Mouse (Mus musculus) midbrain, embryonic 11.5 days (tissue): ENCODE results near the gene Kcnk6. TPM values are rescaled to one million over a fixed set of nuclear protein-coding genes. Genes with fewer than 3 reads are reported as not detected.
"Not testable (repeated sequence)": the region's sequence is repeated elsewhere in the genome, so short reads cannot be mapped to it uniquely, and the experiment has no call there.

ENCODE experiments used
- ATAC-seq: fragments of 200-750 bp; cut with Nextera tagmentation; 2 replicates; pipeline ENCODE4 v1.8.0; 2017; ENCODE audit warnings: moderate TSS enrichment, moderate library complexity; ENCODE audit not compliant: low FRiP score
- DNase-seq: peaks from one replicate; pipeline ENCODE4 v3.0.0; 2015; ENCODE audit warnings: low spot score; ENCODE audit errors: missing footprints
- H3K27ac ChIP-seq: fragments of 300-500 bp; sonication (generic); 2 replicates; pipeline ENCODE4 v1.5.1; 2014; ENCODE audit warnings: low read depth, low read length
- H3K27me3 ChIP-seq: fragments of 300-500 bp; sonication (generic); 2 replicates; pipeline ENCODE4 v1.6.1; 2014; ENCODE audit warnings: mild to moderate bottlenecking, low read length, moderate library complexity, mixed read lengths; ENCODE audit not compliant: control insufficient read depth, insufficient read depth
- H3K36me3 ChIP-seq: fragments of 300-500 bp; sonication (generic); 2 replicates; pipeline ENCODE4 v1.6.1; 2014; ENCODE audit warnings: mild to moderate bottlenecking, low read length, moderate library complexity, mixed read lengths; ENCODE audit not compliant: control insufficient read depth, insufficient read depth
- H3K4me1 ChIP-seq: fragments of 300-500 bp; sonication (generic); 2 replicates; pipeline ENCODE4 v1.6.1; 2014; ENCODE audit warnings: low read length; ENCODE audit not compliant: control insufficient read depth, insufficient read depth
- H3K4me2 ChIP-seq: fragments of 300-500 bp; sonication (generic); 2 replicates; pipeline ENCODE4 v1.6.1; 2014; ENCODE audit warnings: mild to moderate bottlenecking, moderate library complexity
- H3K4me3 ChIP-seq: fragments of 300-500 bp; sonication (generic); 2 replicates; pipeline ENCODE4 v1.5.1; 2014; ENCODE audit warnings: low read depth, low read length
- H3K9ac ChIP-seq: fragments of 300-500 bp; sonication (generic); 2 replicates; pipeline ENCODE4 v1.6.1; 2014; ENCODE audit warnings: low read length
- H3K9me3 ChIP-seq: fragments of 300-500 bp; sonication (generic); 2 replicates; pipeline ENCODE4 v1.6.1; 2016; ENCODE audit warnings: low read length; ENCODE audit not compliant: control insufficient read depth
- WGBS: fragments of 180-500 bp; shearing (Covaris S2); extraction: QIAGEN DNeasy Blood & Tissue Kit; methylation state at CpG from one replicate; pipeline ENCODE4 v1.1.7; 2014; 5-methylcytosine and 5-hydroxymethylcytosine counted together
- polyA plus RNA-seq: library from polyadenylated mRNA; unstranded; fragments of >200 nt; fragmentation: Nextera tagmentation; extraction: Ambion mirVana; gene quantifications from 2 replicates; pipeline ENCODE4 v1.2.1, GENCODE M21; 2014

Kcnk6 gene
- polyA plus RNA-seq, 1 experiment from 2014 or later: 0.22 TPM

DNA sequence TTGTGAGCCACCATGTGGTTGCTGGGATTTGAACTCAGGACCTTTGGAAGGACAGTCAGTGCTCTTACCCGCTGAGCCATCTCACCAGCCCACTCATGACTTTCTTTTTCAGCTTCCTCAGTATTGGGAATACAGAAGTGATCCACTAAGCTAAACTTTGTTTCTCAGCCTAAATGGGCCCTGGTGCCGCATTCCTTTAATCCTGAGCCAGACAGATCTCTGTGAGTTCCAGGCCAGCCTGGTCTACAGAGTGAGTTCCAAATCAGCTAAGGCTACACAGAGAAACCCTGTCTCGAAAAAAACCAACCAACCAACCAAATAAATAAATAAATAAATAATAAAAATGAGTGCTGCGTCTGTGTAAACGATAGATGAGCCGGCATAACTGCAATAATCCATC lies 5.3 kb upstream of the Kcnk6 start:
- Histone ChIP-seq H3K27ac (peak overlapping the region; percentile 58; the same call in 1 of the 2 replicates), H3K4me3 (peak overlapping the region; percentile 64), H3K4me2 (peak overlapping the region; percentile 82), H3K9ac (peak overlapping the region; percentile 58)
- WGBS: 31% methylated on average over 6 of the region's 6 CpGs
- not testable (repeated sequence) for H3K36me3 ChIP-seq, H3K27me3 ChIP-seq, DNase-seq, H3K4me1 ChIP-seq, H3K9me3 ChIP-seq
- ATAC-seq: peak; percentile 33; the same call in 1 of the 2 replicates

DNA sequence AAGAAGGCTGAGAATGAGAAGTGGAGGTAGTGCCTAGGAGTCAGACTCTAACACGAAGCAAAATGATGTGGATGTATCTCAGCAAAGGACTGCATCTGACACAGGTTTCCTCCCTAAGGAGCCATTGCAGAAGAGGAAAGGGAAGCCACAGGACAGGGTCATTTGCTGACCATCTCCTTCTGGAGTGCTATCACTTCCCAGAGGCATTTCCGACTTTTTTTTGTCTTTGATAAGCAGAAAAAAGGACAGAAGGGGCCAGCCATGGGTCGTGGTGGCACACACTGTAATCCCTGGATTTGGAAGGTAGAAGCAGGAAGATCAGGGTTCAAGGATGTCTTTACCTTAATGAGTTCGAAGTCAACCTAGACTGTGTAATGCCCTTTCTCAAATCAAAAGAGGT lies 4.3 kb upstream of the Kcnk6 start:
- no peaks in the 10 kb centered on the region for H3K36me3 ChIP-seq
- no peak overlapping the region for H3K9ac ChIP-seq
- H3K4me1 ChIP-seq: peaks cover 15% of the 10 kb centered on the region
- ATAC-seq (no peak), DNase-seq (peak; percentile 77)
- no peak overlapping the region for H3K4me2 ChIP-seq
- no peak overlapping the region for H3K27ac ChIP-seq
- no peak overlapping the region for H3K4me3 ChIP-seq
- WGBS: 85% methylated on average over 4 of the region's 4 CpGs
- H3K27me3 ChIP-seq: peaks cover 16% of the 10 kb centered on the region
- H3K9me3 ChIP-seq: peaks cover 4% of the 10 kb centered on the region; the same call in 1 of the 2 replicates

DNA sequence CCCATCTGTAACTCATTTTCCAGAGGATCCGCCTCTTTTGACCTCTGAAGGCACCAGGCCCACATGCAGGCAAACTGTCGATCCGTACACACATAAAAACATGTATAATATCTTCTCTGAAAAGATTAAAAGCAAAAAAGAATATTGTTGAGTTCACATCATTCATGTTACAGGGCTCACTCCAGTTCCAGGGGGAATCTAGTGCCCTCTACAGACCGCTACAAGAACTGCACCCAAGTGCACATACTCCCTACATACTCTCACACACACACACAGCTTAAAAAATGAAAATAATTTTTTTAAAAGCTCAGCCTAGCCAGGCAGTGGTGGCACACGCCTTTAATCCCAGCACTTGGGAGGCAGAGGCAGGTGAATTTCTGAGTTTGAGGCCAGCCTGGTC lies 2.3 kb upstream of the Kcnk6 start:
- ATAC-seq (no peak), DNase-seq (peak; percentile 72)
- H3K27ac ChIP-seq: no peak overlapping the region
- no peak overlapping the region for H3K9ac ChIP-seq
- peaks cover 25% of the 10 kb centered on the region for H3K27me3 ChIP-seq
- H3K4me1 ChIP-seq: peaks cover 15% of the 10 kb centered on the region
- WGBS: 71% methylated on average over 5 of the region's 5 CpGs
- H3K4me2 ChIP-seq: no peak overlapping the region
- no peaks in the 10 kb centered on the region for H3K36me3 ChIP-seq
- no peak overlapping the region for H3K4me3 ChIP-seq
- peaks cover 4% of the 10 kb centered on the region; the same call in 1 of the 2 replicates for H3K9me3 ChIP-seq

DNA sequence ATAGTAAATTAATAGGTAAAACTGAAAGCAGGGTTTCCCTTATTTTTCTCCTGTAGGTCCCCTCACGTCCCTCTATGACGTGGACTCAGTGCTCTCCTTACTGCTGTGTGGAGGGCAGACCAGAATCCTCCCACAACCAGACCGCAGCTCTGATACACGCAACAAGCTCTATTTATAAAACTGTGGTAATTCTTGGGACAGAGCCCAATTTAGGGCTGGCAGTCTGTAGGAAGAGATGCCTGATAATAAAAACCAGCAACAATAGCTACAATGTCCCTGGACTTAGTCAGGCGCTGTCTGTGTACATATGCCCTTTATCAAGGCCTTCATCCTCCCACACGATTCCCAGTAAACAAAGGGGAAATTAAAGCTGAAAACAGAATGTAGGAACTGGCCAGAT lies 1.4 kb upstream of the Kcnk6 start:
- DNase-seq (peak; percentile 69), ATAC-seq (no peak)
- Histone ChIP-seq H3K4me1 (peaks cover 9% of the 10 kb centered on the region), H3K27ac (no peak overlapping the region), H3K9me3 (peaks cover 4% of the 10 kb centered on the region; the same call in 1 of the 2 replicates), H3K27me3 (peaks cover 25% of the 10 kb centered on the region), H3K36me3 (no peaks in the 10 kb centered on the region), H3K4me3 (no peak overlapping the region), H3K9ac (no peak overlapping the region), H3K4me2 (no peak overlapping the region)
- 84% methylated on average over 6 of the region's 6 CpGs for WGBS

DNA sequence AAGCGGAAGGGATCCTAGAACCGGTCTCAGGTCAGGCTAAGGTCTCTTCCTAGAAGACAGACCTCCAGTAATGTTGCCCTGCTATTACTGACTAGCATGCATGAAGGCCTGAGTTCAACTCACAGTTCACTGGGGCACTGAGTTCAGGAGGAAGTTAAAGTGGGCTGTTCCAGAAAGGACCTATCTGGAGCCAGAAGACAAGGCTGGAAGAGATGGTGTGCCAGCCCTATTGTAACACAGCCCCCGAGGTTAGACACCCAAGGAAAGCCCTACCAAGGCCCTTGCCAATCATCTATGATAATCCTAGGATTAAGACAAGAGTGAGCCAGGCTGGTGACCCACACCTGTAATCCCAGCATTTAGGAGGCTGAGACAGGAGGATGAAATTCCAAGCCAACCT lies 798 bp downstream of the Kcnk6 start:
- no peak overlapping the region for H3K4me2 ChIP-seq
- H3K27ac ChIP-seq: no peak overlapping the region
- 49% methylated on average over 3 of the region's 3 CpGs for WGBS
- H3K4me1 ChIP-seq: peaks cover 6% of the 10 kb centered on the region
- peaks cover 25% of the 10 kb centered on the region for H3K27me3 ChIP-seq
- no peak overlapping the region for H3K4me3 ChIP-seq
- no peak for ATAC-seq
- peak; percentile 84 for DNase-seq
- no peaks in the 10 kb centered on the region for H3K36me3 ChIP-seq
- peaks cover 4% of the 10 kb centered on the region; the same call in 1 of the 2 replicates for H3K9me3 ChIP-seq
- no peak overlapping the region for H3K9ac ChIP-seq

DNA sequence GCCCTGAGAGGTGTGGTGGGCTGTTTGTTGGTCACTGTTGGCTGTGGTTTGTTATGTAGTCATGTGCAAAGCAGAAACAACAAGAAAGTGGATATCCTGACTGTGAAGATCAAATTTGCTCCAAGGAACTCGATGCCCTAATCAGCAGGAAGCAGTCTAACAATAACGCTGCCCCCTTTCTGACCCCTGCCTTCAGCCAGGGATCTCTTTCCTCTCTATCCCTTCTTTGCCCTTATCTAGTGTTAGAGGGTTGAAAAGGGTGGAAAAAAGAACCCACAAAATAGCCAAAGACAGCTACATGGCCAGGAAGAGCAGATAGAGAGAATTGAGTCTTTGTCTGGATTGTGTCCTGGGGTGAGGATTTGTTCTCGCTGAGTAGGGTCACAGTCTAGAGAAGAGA lies 1.8 kb downstream of the Kcnk6 start:
- ATAC-seq: no peak
- Histone ChIP-seq H3K9me3 (peaks cover 4% of the 10 kb centered on the region; the same call in 1 of the 2 replicates), H3K4me3 (no peak overlapping the region), H3K27me3 (peaks cover 25% of the 10 kb centered on the region), H3K27ac (no peak overlapping the region), H3K9ac (no peak overlapping the region), H3K4me1 (peaks cover 6% of the 10 kb centered on the region), H3K36me3 (no peaks in the 10 kb centered on the region), H3K4me2 (no peak overlapping the region)
- WGBS: 24% methylated on average over 3 of the region's 3 CpGs
- DNase-seq: peak; percentile 80

DNA sequence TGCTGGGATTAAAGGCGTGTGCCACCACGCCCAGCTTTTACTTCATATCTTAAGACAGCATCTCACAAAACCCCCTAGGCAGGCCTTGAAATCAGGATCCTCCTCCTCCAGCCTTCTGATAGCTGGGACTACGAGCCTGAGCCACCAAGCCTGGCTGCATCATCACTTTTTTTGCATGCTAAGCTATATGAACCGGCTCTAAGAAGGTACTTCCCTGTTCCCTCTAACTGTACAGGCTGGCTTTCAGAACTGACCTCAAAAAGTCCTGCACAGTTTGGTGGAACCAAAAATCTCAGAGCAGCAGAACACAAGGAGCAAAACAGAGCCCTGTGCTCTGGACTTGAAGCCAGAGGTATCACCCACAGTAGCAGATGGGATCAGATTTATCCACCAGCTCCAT lies 4.1 kb downstream of the Kcnk6 start:
- H3K4me1 ChIP-seq: peaks cover 14% of the 10 kb centered on the region
- H3K4me3 ChIP-seq: no peak overlapping the region
- peaks cover 23% of the 10 kb centered on the region for H3K27me3 ChIP-seq
- ATAC-seq (no peak), DNase-seq (no peak)
- no peak overlapping the region for H3K9ac ChIP-seq
- H3K36me3 ChIP-seq: no peaks in the 10 kb centered on the region
- H3K9me3 ChIP-seq: no peaks in the 10 kb centered on the region
- no peak overlapping the region for H3K27ac ChIP-seq
- WGBS: 79% methylated on average over 4 of the region's 4 CpGs
- no peak overlapping the region for H3K4me2 ChIP-seq

DNA sequence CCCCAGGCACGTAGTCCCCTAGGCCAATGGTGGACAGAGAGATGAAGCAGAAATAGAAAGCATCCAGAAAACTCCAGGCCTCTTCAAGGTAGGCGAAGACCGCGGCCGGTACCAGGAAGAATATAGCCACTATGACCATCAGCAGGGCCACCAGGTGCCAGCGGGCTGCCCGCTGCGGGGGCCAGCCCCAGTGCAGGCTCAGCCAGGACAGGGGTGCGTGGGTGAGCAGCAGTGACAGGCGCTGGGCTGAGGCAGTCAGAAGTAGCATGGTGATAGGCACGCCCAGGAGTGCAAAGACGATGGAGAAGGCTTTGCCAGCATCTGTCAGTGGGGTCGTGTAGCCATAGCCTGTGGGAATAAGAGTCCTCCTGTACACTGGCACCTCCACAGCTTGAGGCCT lies 6.8 kb downstream of the Kcnk6 start:
- DNase-seq (no peak), ATAC-seq (no peak)
- WGBS: 73% methylated on average over 13 of the region's 13 CpGs
- H3K4me2 ChIP-seq: peak overlapping the region; percentile 36; the same call in 1 of the 2 replicates
- peaks cover 8% of the 10 kb centered on the region; the same call in 1 of the 2 replicates for H3K4me1 ChIP-seq
- no peak overlapping the region for H3K27ac ChIP-seq
- H3K4me3 ChIP-seq: no peak overlapping the region
- H3K36me3 ChIP-seq: no peaks in the 10 kb centered on the region
- H3K9me3 ChIP-seq: no peaks in the 10 kb centered on the region
- peaks cover under 1% of the 10 kb centered on the region for H3K27me3 ChIP-seq
- 0 out of 2 replicates have a peak overlapping the region, but pooled peaks have one; percentile 44 for H3K9ac ChIP-seq

DNA sequence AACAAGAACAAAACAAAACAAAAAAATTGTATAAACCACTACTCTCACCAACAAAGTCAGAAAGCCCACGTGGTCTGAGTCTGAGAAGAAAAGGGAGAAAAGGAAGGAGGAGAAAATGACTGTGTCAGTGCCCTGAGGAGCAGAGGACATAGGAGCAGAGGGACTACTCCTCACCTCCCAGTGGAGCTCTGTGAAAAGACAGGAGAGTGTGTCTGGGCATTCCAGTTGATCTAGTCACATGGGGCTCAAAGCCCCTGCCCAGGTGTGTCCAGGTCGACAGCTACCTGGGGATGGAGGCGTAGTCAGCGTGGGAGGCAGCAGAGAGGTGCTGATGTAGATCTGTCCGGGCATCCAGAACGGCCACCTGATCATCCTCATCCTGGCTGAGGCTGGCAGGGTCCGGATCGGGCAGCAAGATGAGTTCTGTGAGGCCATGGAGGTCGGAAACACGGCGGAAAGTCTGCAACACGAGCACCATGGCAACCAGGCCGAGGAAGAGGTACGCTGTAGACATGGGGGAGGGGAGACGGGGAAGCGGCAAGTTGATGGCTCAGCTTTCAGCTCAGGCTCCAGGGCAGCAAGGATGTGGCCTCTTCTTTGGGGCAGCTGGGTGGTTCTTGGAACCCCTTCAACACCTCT lies 7.4 kb downstream of the Kcnk6 start:
- ATAC-seq: peak; percentile 42; the same call in 1 of the 2 replicates
- Histone ChIP-seq H3K4me3 (0 out of 2 replicates have a peak overlapping the region, but pooled peaks have one; percentile 5), H3K9me3 (no peaks in the 10 kb centered on the region; the same call in 1 of the 2 replicates), H3K36me3 (no peaks in the 10 kb centered on the region), H3K27ac (no peak overlapping the region), H3K27me3 (no peaks in the 10 kb centered on the region), H3K4me1 (peaks cover 8% of the 10 kb centered on the region; the same call in 1 of the 2 replicates), H3K4me2 (peak overlapping the region; percentile 36; the same call in 1 of the 2 replicates), H3K9ac (peak overlapping the region; percentile 44; the same call in 1 of the 2 replicates)
- DNase-seq: peak; percentile 83
- 10% methylated on average over 16 of the region's 16 CpGs for WGBS
